Mouse (Mus musculus) liver, adult 2 months (tissue): ENCODE results near the gene Stau1.

Source experiments
- CTCF ChIP-seq: fragments of 200-500 bp; IDR thresholded peaks from 2 replicates; pipeline ENCODE4 v1.5.1; 2011; ENCODE audit warnings: low read depth, low read length, control low read depth
- POLR2A ChIP-seq: fragments of 200-500 bp; IDR thresholded peaks from 2 replicates; pipeline ENCODE4 v1.6.1; 2011; ENCODE audit warnings: low read length, control low read depth; ENCODE audit not compliant: insufficient read depth; ENCODE audit errors: extremely low read depth

DNA sequence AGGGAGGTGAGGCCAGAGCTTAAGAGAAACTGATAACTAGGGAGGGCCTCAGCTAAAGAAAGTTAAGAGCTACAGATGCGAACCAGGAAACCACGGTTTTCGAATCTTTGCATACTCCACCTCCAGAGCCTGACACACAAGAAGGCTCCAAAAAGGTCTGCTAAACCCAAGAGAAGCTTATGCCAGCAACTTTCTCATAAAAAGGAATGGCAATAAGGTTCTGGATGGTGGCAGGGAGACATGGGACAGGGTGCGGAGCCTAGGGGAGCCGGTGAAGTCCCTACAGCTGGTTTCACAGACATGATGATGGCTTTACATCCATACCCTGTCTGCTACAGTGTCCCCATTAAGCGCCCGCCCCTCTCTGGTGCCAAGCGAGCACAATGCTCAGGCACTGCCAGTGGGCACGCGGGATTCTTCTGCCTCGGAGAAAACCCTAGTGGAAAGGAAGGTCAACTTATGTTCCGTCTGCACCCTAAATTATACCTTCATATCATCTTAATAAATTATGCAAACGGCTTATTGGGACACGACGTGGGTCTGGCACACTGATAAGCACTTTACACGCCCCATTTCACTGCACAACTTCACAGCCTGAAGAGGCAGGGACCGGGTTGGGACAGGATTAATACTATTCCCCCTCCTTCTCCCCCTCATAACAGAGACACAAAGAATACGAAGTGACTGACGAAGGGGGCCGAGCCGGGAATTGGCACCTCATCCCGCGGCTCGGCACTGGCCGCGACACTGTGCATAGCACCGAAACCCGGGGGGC is 891 bp downstream of the Stau1 start:
- no peak for TF ChIP-seq CTCF
- TF ChIP-seq POLR2A: no peak
